Mouse (Mus musculus) bone marrow, adult 2 months (tissue): ENCODE measurements around the gene Hist1h2bl.

ENCODE experiments used
- CTCF ChIP-seq: fragments of 200-500 bp; IDR thresholded peaks from 2 replicates; pipeline ENCODE4 v1.5.1; 2011; ENCODE audit warnings: low read length, control low read depth; ENCODE audit not compliant: control insufficient read depth, insufficient read depth
- POLR2A ChIP-seq: fragments of 200-500 bp; IDR thresholded peaks from 2 replicates; pipeline ENCODE4 v1.6.1; 2011; ENCODE audit warnings: low read depth, mild to moderate bottlenecking, control low read depth, low read length, borderline replicate concordance; ENCODE audit not compliant: control insufficient read depth

GRCm38 (mm10) chr13:21710031-21710711 is 5.8 kb downstream of the Hist1h2bl start:
- TF ChIP-seq CTCF: peak; percentile 89
- no peak for TF ChIP-seq POLR2A
